Mouse (Mus musculus): ENCODE data around the gene Cpm.
"Not testable (repeated sequence)": the region's sequence is repeated elsewhere in the genome, so short reads cannot be mapped to it uniquely, and the experiment has no call there.

Gene Cpm

GRCm38 (mm10) chr10:117691389-117691968 lies 62.2 kb downstream of the Cpm start:
- no peak for DNase-seq

GRCm38 (mm10) chr10:117692173-117692572 lies 62.9 kb downstream of the Cpm start:
- no peak for DNase-seq

GRCm38 (mm10) chr10:117692953-117693352 lies 63.7 kb downstream of the Cpm start:
- no peak for DNase-seq

GRCm38 (mm10) chr10:117694255-117694953 lies 65.1 kb downstream of the Cpm start:
- DNase-seq: no peak

GRCm38 (mm10) chr10:117695027-117695426 lies 65.7 kb downstream of the Cpm start:
- no peak for DNase-seq

- no peak for DNase-seq
Observed at GRCm38 (mm10) chr10:117695605-117696004, 66.3 kb downstream of the Cpm start.

- no peak for DNase-seq
Observed at GRCm38 (mm10) chr10:117696021-117696826, 66.9 kb downstream of the Cpm start.

GRCm38 (mm10) chr10:117696827-117697560 lies 67.7 kb downstream of the Cpm start:
- DNase-seq: no peak

- no peak for DNase-seq
Observed at GRCm38 (mm10) chr10:117697561-117698115, 68.3 kb downstream of the Cpm start.

- no peak for DNase-seq
Observed at GRCm38 (mm10) chr10:117698313-117699138, 69.2 kb downstream of the Cpm start.

GRCm38 (mm10) chr10:117699914-117700313 lies 70.6 kb downstream of the Cpm start:
- DNase-seq: no peak

GRCm38 (mm10) chr10:117700450-117700849 lies 71.2 kb downstream of the Cpm start:
- DNase-seq: no peak

- no peak for DNase-seq
Observed at GRCm38 (mm10) chr10:117701034-117701829, 71.9 kb downstream of the Cpm start.

- no peak for DNase-seq
Observed at GRCm38 (mm10) chr10:117702024-117702833, 72.9 kb downstream of the Cpm start.

GRCm38 (mm10) chr10:117703506-117703905 lies 74.2 kb downstream of the Cpm start:
- no peak for DNase-seq

- DNase-seq: not testable (repeated sequence)
Observed at GRCm38 (mm10) chr10:117704314-117704963, 75.1 kb downstream of the Cpm start.

GRCm38 (mm10) chr10:117704964-117705335 lies 75.7 kb downstream of the Cpm start:
- no peak for DNase-seq

GRCm38 (mm10) chr10:117705806-117706205 lies 76.5 kb downstream of the Cpm start:
- DNase-seq: no peak

GRCm38 (mm10) chr10:117706440-117706839 lies 77.1 kb downstream of the Cpm start:
- DNase-seq: no peak
